Comparison of ENCODE assay signal across 16 mouse cellular contexts in the genomic region with DNA sequence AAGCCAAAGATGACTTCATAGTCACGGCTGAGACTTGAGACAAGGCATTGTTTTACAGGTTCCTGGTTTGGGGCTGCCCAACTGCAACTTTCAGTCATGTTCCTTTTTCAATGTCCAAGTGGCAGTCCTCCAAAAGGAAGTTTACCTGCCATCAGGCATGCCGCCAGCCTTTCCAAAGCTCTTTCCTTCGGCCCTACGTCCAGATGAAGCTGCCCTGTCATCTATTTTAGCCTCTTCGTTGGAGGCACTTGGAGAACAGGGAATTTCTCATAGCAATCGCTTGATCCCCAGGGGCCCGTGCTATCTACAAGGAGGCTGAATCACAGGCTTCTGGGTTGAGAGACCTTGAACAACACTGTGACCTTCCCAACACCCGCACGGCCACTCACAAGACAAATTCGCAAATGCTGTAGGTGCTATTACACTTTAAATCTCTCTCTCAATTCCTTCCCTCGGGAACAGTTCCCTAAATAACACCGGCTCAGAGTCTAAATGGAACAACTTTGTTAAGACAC.
A peak's percentile ranks its signal among the peaks of the same experiment; 100 is the strongest.
DNase-seq lines count a peak whose midpoint lies in the region; ATAC-seq and TF ChIP-seq lines count a peak whose summit lies in the region.
"Had no signal": no experiment of that assay in that cellular context is flagged by ENCODE, and none has a peak within 500 bp of the region (broad histone marks: within the 10 kb centered on the region; RNA-seq: fewer than 3 reads in every experiment).

No protein-coding gene starts in this region.

- no peaks in the 10 kb centered on the region for H3K36me3 ChIP-seq in midbrain, embryonic 11.5 days (ENCODE audit: control insufficient read depth, insufficient read depth, low read length)
- no peaks in the 10 kb centered on the region for H3K36me3 ChIP-seq in midbrain, embryonic 15.5 days (replicated peaks)
- H3K36me3 ChIP-seq: midbrain, embryonic 12.5 days had no signal

- H3K4me3 ChIP-seq in midbrain, embryonic 11.5 days (ENCODE audit: low read depth, low read length), result no peak overlapping the region
- no peak overlapping the region for H3K4me3 ChIP-seq in midbrain, embryonic 15.5 days
- H3K4me3 ChIP-seq: left cerebral cortex, adult 2 months; midbrain, embryonic 12.5 days had no signal

- WGBS in midbrain, embryonic 11.5 days, result 87% methylated on average over 12 of the region's 12 CpGs
- WGBS in midbrain, embryonic 15.5 days, result 89% methylated on average over 12 of the region's 12 CpGs

- intact Hi-C loops in gastrocnemius, postnatal 14 days (cut with DNase I; ENCODE audit: low total_unique reads), result no loop called here
- intact Hi-C loops in heart, postnatal 36 days (cut with DNase I), result loop anchor here (5.0 to 10.0 kb wide), 4 partner anchors 242 to 470 kb away; a partner anchor contains a TSS

- TF ChIP-seq CTCF in brain, embryonic 14.5 days (IDR thresholded peaks at IDR 0.05; ENCODE audit: borderline replicate concordance, extremely low read depth, insufficient read depth, insufficient read length), result no peak

- TF ChIP-seq POLR2A in brain, embryonic 14.5 days (IDR thresholded peaks at IDR 0.05; ENCODE audit: borderline replicate concordance, extremely low read depth, insufficient read depth, insufficient read length, poor library complexity, severe bottlenecking), result no peak

- no peak overlapping the region for H3K9ac ChIP-seq in midbrain, embryonic 11.5 days (ENCODE audit: low read length)
- H3K9ac ChIP-seq in midbrain, embryonic 15.5 days, result no peak overlapping the region
- H3K9ac ChIP-seq: midbrain, embryonic 12.5 days had no signal

- H3K9me3 ChIP-seq in midbrain, embryonic 11.5 days (ENCODE audit: control insufficient read depth, low read length), result no peaks in the 10 kb centered on the region
- H3K9me3 ChIP-seq in midbrain, embryonic 15.5 days, result no peaks in the 10 kb centered on the region
- H3K9me3 ChIP-seq: midbrain, embryonic 12.5 days had no signal

- ATAC-seq in midbrain, embryonic 11.5 days (ENCODE audit: low FRiP score), result no peak
- ATAC-seq in midbrain, embryonic 15.5 days (replicated peaks), result no peak
- ATAC-seq in granulocyte monocyte progenitor cell, adult 5-6 weeks (replicated peaks; ENCODE audit: poor library complexity, severe bottlenecking), result no peak
- no peak for ATAC-seq in megakaryocyte progenitor cell, adult 5-6 weeks (replicated peaks; ENCODE audit: poor library complexity)
- ATAC-seq: forebrain, embryonic 14.5 days had no signal

- DNase-seq in gastrocnemius, adult 18-20 months (ENCODE audit: low spot score), result peak; percentile 21
- DNase-seq in gastrocnemius, postnatal 14 days, result no peak
- DNase-seq in midbrain, embryonic 11.5 days (ENCODE audit: low spot score, missing footprints), result peak; percentile 41
- DNase-seq in brain, embryonic 14.5 days (ENCODE audit: low read depth), result peak; percentile 22
- DNase-seq in heart, postnatal 36 days, result peak; percentile 45 to 59
- DNase-seq: gastrocnemius, postnatal 10 days; kidney, postnatal 4 days; liver; retina, postnatal 1 day; thymus, adult 18-20 months had no signal

- H3K4me1 ChIP-seq in midbrain, embryonic 11.5 days (ENCODE audit: control insufficient read depth, insufficient read depth, low read length), result no peaks in the 10 kb centered on the region
- no peaks in the 10 kb centered on the region for H3K4me1 ChIP-seq in midbrain, embryonic 15.5 days
- H3K4me1 ChIP-seq: midbrain, embryonic 12.5 days had no signal

- H3K27me3 ChIP-seq in midbrain, embryonic 11.5 days (ENCODE audit: control insufficient read depth, insufficient read depth, low read length), result no peaks in the 10 kb centered on the region
- H3K27me3 ChIP-seq in midbrain, embryonic 15.5 days (replicated peaks), result no peaks in the 10 kb centered on the region
- H3K27me3 ChIP-seq: midbrain, embryonic 12.5 days had no signal

- H3K4me2 ChIP-seq in midbrain, embryonic 11.5 days, result no peak overlapping the region
- no peak overlapping the region for H3K4me2 ChIP-seq in midbrain, embryonic 15.5 days
- H3K4me2 ChIP-seq: midbrain, embryonic 12.5 days had no signal

- no peak overlapping the region for H3K27ac ChIP-seq in midbrain, embryonic 11.5 days (ENCODE audit: low read depth, low read length)
- H3K27ac ChIP-seq in midbrain, embryonic 15.5 days, result no peak overlapping the region
- H3K27ac ChIP-seq: left cerebral cortex, adult 2 months; midbrain, embryonic 12.5 days had no signal
